Mouse (Mus musculus): ENCODE results near the gene Omg. TPM values are rescaled to one million over a fixed set of nuclear protein-coding genes. Genes with fewer than 3 reads are reported as not detected.

Gene Omg
- polyA plus RNA-seq, 1 experiment from 2014 or later, result 7.9 TPM

GRCm38 (mm10) chr11:79527739-79528384 lies 24.0 kb upstream of the Omg start:
- Histone ChIP-seq H3K9ac (no peak overlapping the region), H3K36me3 (no peaks in the 10 kb centered on the region), H3K9me3 (no peaks in the 10 kb centered on the region), H3K4me2 (no peak overlapping the region), H3K27ac (replicated peaks) (no peak overlapping the region), H3K27me3 (no peaks in the 10 kb centered on the region), H3K4me1 (replicated peaks) (no peaks in the 10 kb centered on the region), H3K4me3 (no peak overlapping the region)
- 94% methylated on average over 5 of the region's 5 CpGs for WGBS
- ATAC-seq (ENCODE audit: low FRiP score, low read depth), result no peak

DNA sequence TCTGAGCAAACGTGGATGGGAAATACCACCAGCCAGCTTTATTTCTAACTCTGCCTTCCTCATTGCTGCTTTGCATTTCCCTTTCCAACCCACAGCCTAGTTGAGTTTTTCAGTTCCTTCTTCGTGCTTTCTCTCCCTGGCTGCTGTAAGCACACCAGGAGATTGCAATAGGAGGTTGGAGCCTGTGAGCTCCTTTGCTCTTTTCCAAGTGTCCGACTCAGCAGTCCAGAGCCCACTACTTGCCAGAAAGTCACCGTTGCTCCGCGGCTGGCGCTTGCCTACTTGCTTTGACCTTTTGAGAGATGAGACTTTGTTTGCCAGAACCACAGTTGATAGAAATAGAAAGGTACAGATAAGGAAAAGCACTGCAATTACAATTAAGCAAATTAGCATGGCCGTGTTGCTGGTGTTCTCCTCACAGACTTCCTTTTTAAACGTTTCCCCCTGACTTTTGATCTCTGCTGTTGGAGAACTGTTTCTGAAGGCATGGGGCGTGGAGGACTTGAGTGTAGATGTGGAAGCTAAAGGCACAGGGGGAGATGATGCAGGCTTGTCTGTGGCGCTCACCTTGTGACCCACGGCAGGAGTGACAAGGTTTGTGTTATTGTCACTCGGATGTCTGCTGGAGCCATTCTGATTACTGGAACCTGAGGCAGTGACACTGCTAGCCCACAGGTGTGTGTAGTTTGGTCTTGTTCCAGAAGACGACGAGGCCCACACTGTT lies 23.3 kb upstream of the Omg start:
- H3K4me1 ChIP-seq (replicated peaks), result no peaks in the 10 kb centered on the region
- H3K9ac ChIP-seq, result no peak overlapping the region
- WGBS, result 79% methylated on average over 15 of the region's 15 CpGs
- no peaks in the 10 kb centered on the region for H3K9me3 ChIP-seq
- no peak overlapping the region for H3K4me3 ChIP-seq
- H3K36me3 ChIP-seq, result no peaks in the 10 kb centered on the region
- no peak for ATAC-seq (ENCODE audit: low FRiP score, low read depth)
- H3K4me2 ChIP-seq, result no peak overlapping the region
- H3K27ac ChIP-seq (replicated peaks), result no peak overlapping the region
- H3K27me3 ChIP-seq, result no peaks in the 10 kb centered on the region

DNA sequence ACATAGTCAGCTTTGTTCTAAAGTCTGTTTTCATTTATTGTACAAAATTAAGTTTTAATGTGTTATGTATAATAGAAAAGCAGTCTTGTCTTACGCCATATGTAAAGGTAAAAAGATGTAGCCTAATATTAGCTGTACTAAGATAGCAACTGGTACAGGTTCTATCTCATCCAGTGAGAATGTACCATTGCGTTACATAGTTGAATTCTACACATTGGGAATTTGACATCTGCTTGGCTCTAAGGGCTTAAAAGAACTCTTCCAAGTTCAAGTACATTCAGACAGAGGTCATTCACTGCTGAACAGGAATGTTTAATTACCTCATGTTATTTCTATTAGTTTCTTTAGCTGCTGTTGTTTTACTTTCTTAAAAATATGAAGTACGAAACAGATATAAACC lies 22.7 kb upstream of the Omg start:
- Histone ChIP-seq H3K4me1 (replicated peaks) (no peaks in the 10 kb centered on the region), H3K27me3 (no peaks in the 10 kb centered on the region), H3K4me3 (no peak overlapping the region), H3K9ac (no peak overlapping the region), H3K27ac (replicated peaks) (no peak overlapping the region), H3K9me3 (no peaks in the 10 kb centered on the region), H3K36me3 (no peaks in the 10 kb centered on the region), H3K4me2 (no peak overlapping the region)
- no peak for ATAC-seq (ENCODE audit: low FRiP score, low read depth)
- 94% methylated on average over 3 of the region's 3 CpGs for WGBS

- H3K27ac ChIP-seq (replicated peaks), result no peak overlapping the region
- ATAC-seq (ENCODE audit: low FRiP score, low read depth), result no peak
- H3K4me2 ChIP-seq, result no peak overlapping the region
- no peaks in the 10 kb centered on the region for H3K27me3 ChIP-seq
- H3K36me3 ChIP-seq, result no peaks in the 10 kb centered on the region
- H3K4me1 ChIP-seq (replicated peaks), result no peaks in the 10 kb centered on the region
- WGBS, result 84% methylated on average over 1 of the region's 1 CpGs
- H3K4me3 ChIP-seq, result no peak overlapping the region
- no peak overlapping the region for H3K9ac ChIP-seq
- H3K9me3 ChIP-seq, result no peaks in the 10 kb centered on the region
Observed at GRCm38 (mm10) chr11:79524310-79524575, 20.4 kb upstream of the Omg start.

DNA sequence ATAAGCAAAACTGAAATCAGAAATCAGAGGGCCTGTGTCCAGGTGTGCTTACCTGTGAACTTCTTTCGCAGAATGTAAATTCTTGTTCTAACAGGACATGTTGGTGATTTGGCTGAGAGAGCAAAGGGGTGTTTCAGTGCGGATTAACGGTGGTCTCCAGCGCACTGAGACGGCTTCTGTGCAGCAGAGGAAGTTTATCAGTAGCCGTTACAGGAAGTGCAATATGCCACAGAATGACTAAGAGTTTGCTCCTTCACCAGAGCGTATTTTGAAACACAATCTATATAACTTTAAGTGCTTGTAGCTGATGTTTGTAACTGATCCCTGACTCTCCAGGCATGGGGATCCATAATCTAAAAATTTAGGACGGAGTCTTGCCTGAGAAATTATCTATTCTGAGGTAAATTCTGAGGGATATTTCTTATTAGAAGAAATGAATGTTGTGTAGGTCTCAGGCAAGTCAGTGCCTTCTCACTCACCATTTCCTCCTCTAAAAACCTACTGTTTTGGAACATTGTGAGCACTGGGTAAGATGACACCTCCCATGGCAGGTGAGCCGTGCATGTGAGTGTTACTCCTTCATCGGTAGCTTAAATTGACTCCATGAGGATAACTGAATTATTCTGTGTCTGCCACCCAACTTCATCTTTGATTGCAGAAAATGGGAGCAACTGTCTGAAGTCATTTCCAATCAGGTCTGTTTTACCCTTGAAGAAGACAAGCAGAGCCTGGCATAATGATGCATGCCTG lies 19.9 kb upstream of the Omg start, which contains the start of gene Evi2b:
Gene Evi2b (minus strand): TSS at position 203 of the 750 bp plus-strand sequence.
- H3K4me3 ChIP-seq, result no peak within 1 kb of the TSS
- no peaks in the 10 kb centered on the region for H3K4me1 ChIP-seq (replicated peaks)
- no peaks in the 10 kb centered on the region for H3K9me3 ChIP-seq
- H3K4me2 ChIP-seq, result no peak within 1 kb of the TSS
- H3K27ac ChIP-seq (replicated peaks), result no peak within 1 kb of the TSS
- WGBS, result 86% methylated on average over 10 of the region's 10 CpGs
- no peak within 1 kb of the TSS for H3K9ac ChIP-seq
- no peaks in the 10 kb centered on the region for H3K36me3 ChIP-seq
- no peaks in the 10 kb centered on the region for H3K27me3 ChIP-seq
- ATAC-seq (ENCODE audit: low FRiP score, low read depth), result no peak

GRCm38 (mm10) chr11:79522944-79523343 lies 19.1 kb upstream of the Omg start:
- Histone ChIP-seq H3K9me3 (no peaks in the 10 kb centered on the region), H3K4me2 (no peak overlapping the region), H3K4me1 (replicated peaks) (no peaks in the 10 kb centered on the region), H3K27ac (replicated peaks) (no peak overlapping the region), H3K27me3 (no peaks in the 10 kb centered on the region), H3K9ac (no peak overlapping the region), H3K36me3 (no peaks in the 10 kb centered on the region), H3K4me3 (no peak overlapping the region)
- WGBS, result 86% methylated on average over 1 of the region's 1 CpGs
- ATAC-seq (ENCODE audit: low FRiP score, low read depth), result no peak

- no peaks in the 10 kb centered on the region for H3K9me3 ChIP-seq
- H3K27me3 ChIP-seq, result no peaks in the 10 kb centered on the region
- H3K36me3 ChIP-seq, result no peaks in the 10 kb centered on the region
- ATAC-seq (ENCODE audit: low FRiP score, low read depth), result no peak
- no peak overlapping the region for H3K4me2 ChIP-seq
- no peaks in the 10 kb centered on the region for H3K4me1 ChIP-seq (replicated peaks)
- no peak overlapping the region for H3K9ac ChIP-seq
- H3K27ac ChIP-seq (replicated peaks), result no peak overlapping the region
- no peak overlapping the region for H3K4me3 ChIP-seq
Observed at GRCm38 (mm10) chr11:79521930-79522329, 18.0 kb upstream of the Omg start.

DNA sequence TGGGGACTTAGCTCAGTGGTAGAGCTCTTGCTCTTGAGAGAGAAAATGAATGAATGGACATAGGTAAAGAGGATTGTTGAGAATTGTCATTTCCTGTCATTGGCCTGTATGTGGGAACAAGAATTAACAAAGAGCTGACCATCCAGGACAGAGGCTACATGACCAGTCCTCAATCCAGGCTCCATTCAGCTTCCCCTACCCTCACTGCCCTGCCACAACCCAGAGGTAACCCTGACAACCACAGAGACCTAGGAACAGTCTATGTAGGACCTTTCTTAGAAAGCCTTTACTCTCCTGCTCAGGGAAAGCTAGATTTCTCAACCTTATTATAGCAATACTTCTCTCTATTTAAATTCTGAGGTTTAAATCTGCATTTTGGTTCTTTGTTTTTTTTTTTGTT lies 16.9 kb upstream of the Omg start:
- Histone ChIP-seq H3K9ac (no peak overlapping the region), H3K36me3 (no peaks in the 10 kb centered on the region), H3K9me3 (no peaks in the 10 kb centered on the region), H3K27ac (replicated peaks) (no peak overlapping the region), H3K4me1 (replicated peaks) (no peaks in the 10 kb centered on the region), H3K4me3 (no peak overlapping the region), H3K27me3 (no peaks in the 10 kb centered on the region), H3K4me2 (no peak overlapping the region)
- ATAC-seq (ENCODE audit: low FRiP score, low read depth), result no peak

DNA sequence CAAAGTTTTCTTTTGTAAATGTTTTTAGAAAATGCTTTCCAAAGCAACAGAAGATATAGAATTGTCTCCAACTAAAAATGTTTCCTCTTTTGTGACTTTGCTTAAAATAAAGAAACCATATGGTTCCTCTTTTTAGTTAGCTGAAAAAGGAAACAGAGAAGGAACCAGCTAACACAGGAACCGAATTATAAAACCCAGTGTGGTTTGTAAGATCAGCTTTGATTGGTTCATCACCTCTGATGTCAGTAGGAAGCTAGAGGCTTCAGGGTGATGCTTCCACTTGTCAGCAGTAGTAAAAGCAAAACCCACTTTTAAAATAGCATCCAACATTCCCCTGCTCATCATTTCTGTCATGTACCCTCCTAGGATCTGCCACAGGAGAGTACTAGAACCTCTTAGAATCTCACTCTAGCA lies 16.0 kb upstream of the Omg start:
- H3K4me2 ChIP-seq, result no peak overlapping the region
- no peaks in the 10 kb centered on the region for H3K36me3 ChIP-seq
- H3K9ac ChIP-seq, result no peak overlapping the region
- H3K27me3 ChIP-seq, result no peaks in the 10 kb centered on the region
- 84% methylated on average over 1 of the region's 1 CpGs for WGBS
- H3K4me3 ChIP-seq, result no peak overlapping the region
- no peaks in the 10 kb centered on the region for H3K9me3 ChIP-seq
- no peak for ATAC-seq (ENCODE audit: low FRiP score, low read depth)
- H3K4me1 ChIP-seq (replicated peaks), result no peaks in the 10 kb centered on the region
- no peak overlapping the region for H3K27ac ChIP-seq (replicated peaks)

- WGBS, result 84% methylated on average over 6 of the region's 6 CpGs
- no peak overlapping the region for H3K4me3 ChIP-seq
Observed at GRCm38 (mm10) chr11:79519299-79519698, 15.4 kb upstream of the Omg start.

DNA sequence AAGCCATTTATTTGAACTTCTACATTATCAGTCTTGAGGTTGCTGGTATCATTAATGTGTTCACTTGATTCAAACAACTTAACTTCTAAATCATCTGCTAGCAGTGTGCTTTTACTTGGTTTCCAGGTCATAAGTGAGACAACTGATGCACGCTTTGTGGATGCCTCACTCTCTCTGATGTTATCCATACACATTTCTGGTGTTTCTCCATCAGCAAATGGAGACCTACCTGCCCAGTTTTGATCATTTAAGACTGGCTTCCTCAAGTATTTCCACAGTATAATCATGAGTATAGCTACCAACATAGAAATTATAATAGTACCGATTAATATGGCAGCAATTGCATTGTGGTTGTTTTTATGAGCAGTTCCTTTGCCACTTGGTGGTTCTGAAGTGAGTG lies 11.9 kb upstream of the Omg start:
- H3K9ac ChIP-seq, result no peak overlapping the region
- no peak overlapping the region for H3K4me3 ChIP-seq
- H3K27ac ChIP-seq (replicated peaks), result no peak overlapping the region
- no peaks in the 10 kb centered on the region for H3K4me1 ChIP-seq (replicated peaks)
- H3K27me3 ChIP-seq, result no peaks in the 10 kb centered on the region
- no peaks in the 10 kb centered on the region for H3K36me3 ChIP-seq
- WGBS, result 97% methylated on average over 2 of the region's 2 CpGs
- no peak overlapping the region for H3K4me2 ChIP-seq
- ATAC-seq (ENCODE audit: low FRiP score, low read depth), result no peak
- H3K9me3 ChIP-seq, result no peaks in the 10 kb centered on the region

More at GRCm38 (mm10) chr11:79519299-79519698, 15.4 kb upstream of the Omg start:
- Histone ChIP-seq H3K27ac (replicated peaks) (no peak overlapping the region), H3K9me3 (no peaks in the 10 kb centered on the region), H3K27me3 (no peaks in the 10 kb centered on the region), H3K36me3 (no peaks in the 10 kb centered on the region), H3K9ac (no peak overlapping the region), H3K4me2 (no peak overlapping the region), H3K4me1 (replicated peaks) (no peaks in the 10 kb centered on the region)
- no peak for ATAC-seq (ENCODE audit: low FRiP score, low read depth)

DNA sequence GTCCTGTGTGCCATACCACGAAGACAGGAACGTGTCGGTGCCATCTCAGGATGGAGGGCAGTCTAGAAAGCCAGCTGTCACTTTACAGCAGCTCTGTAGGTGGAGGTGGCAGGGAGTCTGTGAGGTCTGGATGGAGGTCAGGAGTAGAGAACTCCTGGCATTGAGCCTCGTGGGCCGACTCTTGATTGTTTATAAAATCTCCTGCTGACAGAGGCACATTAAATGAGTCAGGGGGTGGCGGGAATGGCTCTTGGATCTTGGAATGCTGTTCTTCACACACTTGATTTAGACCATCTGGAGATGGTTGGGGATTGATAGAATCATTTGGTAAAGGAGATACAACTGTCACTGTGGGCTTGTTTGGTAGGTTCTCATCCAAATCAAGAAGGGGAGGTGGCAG lies 11.4 kb upstream of the Omg start:
- WGBS, result 70% methylated on average over 6 of the region's 6 CpGs
- Histone ChIP-seq H3K4me2 (no peak overlapping the region), H3K36me3 (no peaks in the 10 kb centered on the region), H3K4me1 (replicated peaks) (no peaks in the 10 kb centered on the region), H3K4me3 (no peak overlapping the region), H3K27ac (replicated peaks) (no peak overlapping the region), H3K9me3 (no peaks in the 10 kb centered on the region), H3K27me3 (no peaks in the 10 kb centered on the region), H3K9ac (no peak overlapping the region)
- ATAC-seq (ENCODE audit: low FRiP score, low read depth), result no peak
